Mouse (Mus musculus) erythroblast, embryonic 14.5 days (primary cell): ENCODE measurements around the gene Sbk1. TPM values are rescaled to one million over a fixed set of nuclear protein-coding genes. Genes with fewer than 3 reads are reported as not detected.

ENCODE experiments used
- H3K27me3 ChIP-seq: 2 replicates; pipeline ENCODE4 v1.6.1; 2012; ENCODE audit warnings: inconsistent platforms; ENCODE audit not compliant: control insufficient read depth
- H3K36me3 ChIP-seq: 2 replicates; pipeline ENCODE4 v1.6.1; 2012; ENCODE audit warnings: mild to moderate bottlenecking, inconsistent platforms; ENCODE audit not compliant: control insufficient read depth
- H3K4me1 ChIP-seq: 2 replicates; pipeline ENCODE4 v1.6.1; 2012; ENCODE audit warnings: inconsistent platforms; ENCODE audit not compliant: control insufficient read depth
- H3K4me3 ChIP-seq: replicated peaks from 2 replicates; pipeline ENCODE3; 2012; ENCODE audit warnings: moderate library complexity, mild to moderate bottlenecking, inconsistent platforms
- H3K9me3 ChIP-seq: 2 replicates; pipeline ENCODE4 v1.6.1; 2012; ENCODE audit warnings: low read length, inconsistent platforms, mixed read lengths; ENCODE audit not compliant: control insufficient read depth
- GATA1 ChIP-seq: IDR thresholded peaks from 2 replicates; pipeline ENCODE4 v1.6.1; 2012; ENCODE audit warnings: low read length, inconsistent platforms, mixed read lengths
- TAL1 ChIP-seq: IDR thresholded peaks from 3 replicates; pipeline ENCODE4 v1.6.1; 2012; ENCODE audit warnings: low read length, inconsistent platforms, mixed read lengths
- polyA plus RNA-seq: library from polyadenylated mRNA; stranded (reverse); fragments of >175 nt; gene quantifications from 2 replicates; pipeline ENCODE4 v1.2.3, GENCODE M21; 2012

Sbk1 gene
- polyA plus RNA-seq, 1 experiment, result 0.05 TPM

GRCm38 (mm10) chr7:126260280-126261210 is 11.9 kb upstream of the Sbk1 start:
- Histone ChIP-seq H3K4me3 (no peak overlapping the region), H3K36me3 (no peaks in the 10 kb centered on the region), H3K27me3 (peaks cover 15% of the 10 kb centered on the region), H3K4me1 (peaks cover 18% of the 10 kb centered on the region), H3K9me3 (no peaks in the 10 kb centered on the region)
- no peak for TF ChIP-seq TAL1
- TF ChIP-seq GATA1, result no peak

- no peak for TF ChIP-seq TAL1
- no peak for TF ChIP-seq GATA1
Observed at GRCm38 (mm10) chr7:126261823-126262222, 10.6 kb upstream of the Sbk1 start.

GRCm38 (mm10) chr7:126263964-126264363 is 8.5 kb upstream of the Sbk1 start:
- Histone ChIP-seq H3K4me3 (no peak overlapping the region), H3K36me3 (no peaks in the 10 kb centered on the region), H3K9me3 (no peaks in the 10 kb centered on the region), H3K27me3 (peaks cover 35% of the 10 kb centered on the region), H3K4me1 (peaks cover 15% of the 10 kb centered on the region)
- TF ChIP-seq TAL1 (no peak), GATA1 (no peak)

More at GRCm38 (mm10) chr7:126261823-126262222, 10.6 kb upstream of the Sbk1 start:
- Histone ChIP-seq H3K4me3 (no peak overlapping the region), H3K27me3 (peaks cover 23% of the 10 kb centered on the region), H3K36me3 (no peaks in the 10 kb centered on the region), H3K4me1 (peaks cover 18% of the 10 kb centered on the region), H3K9me3 (no peaks in the 10 kb centered on the region)

GRCm38 (mm10) chr7:126265949-126266348 is 6.5 kb upstream of the Sbk1 start:
- TF ChIP-seq TAL1, result no peak
- TF ChIP-seq GATA1, result no peak
- Histone ChIP-seq H3K4me3 (no peak overlapping the region), H3K4me1 (peaks cover 15% of the 10 kb centered on the region), H3K36me3 (no peaks in the 10 kb centered on the region), H3K27me3 (peaks cover 45% of the 10 kb centered on the region), H3K9me3 (no peaks in the 10 kb centered on the region)

GRCm38 (mm10) chr7:126266372-126266870 is 6.0 kb upstream of the Sbk1 start:
- Histone ChIP-seq H3K9me3 (no peaks in the 10 kb centered on the region), H3K4me1 (peaks cover 11% of the 10 kb centered on the region), H3K27me3 (peaks cover 50% of the 10 kb centered on the region), H3K36me3 (no peaks in the 10 kb centered on the region), H3K4me3 (no peak overlapping the region)
- TF ChIP-seq TAL1, result no peak
- TF ChIP-seq GATA1, result no peak

- no peaks in the 10 kb centered on the region for H3K9me3 ChIP-seq
- H3K27me3 ChIP-seq, result peaks cover 61% of the 10 kb centered on the region
- H3K4me1 ChIP-seq, result peaks cover 5% of the 10 kb centered on the region
- H3K4me3 ChIP-seq, result no peak overlapping the region
- H3K36me3 ChIP-seq, result no peaks in the 10 kb centered on the region
- TF ChIP-seq GATA1 (no peak), TAL1 (no peak)
Observed at GRCm38 (mm10) chr7:126267606-126268005, 4.8 kb upstream of the Sbk1 start.

GRCm38 (mm10) chr7:126272770-126273311 is 422 bp downstream of the Sbk1 start:
- TF ChIP-seq GATA1, result no peak
- no peak for TF ChIP-seq TAL1
- Histone ChIP-seq H3K4me1 (peaks cover 13% of the 10 kb centered on the region), H3K4me3 (peak overlapping the region; percentile 61), H3K27me3 (peaks cover 74% of the 10 kb centered on the region), H3K36me3 (no peaks in the 10 kb centered on the region), H3K9me3 (no peaks in the 10 kb centered on the region)

- Histone ChIP-seq H3K9me3 (no peaks in the 10 kb centered on the region), H3K36me3 (no peaks in the 10 kb centered on the region), H3K4me3 (peak overlapping the region; percentile 61), H3K27me3 (peaks cover 68% of the 10 kb centered on the region), H3K4me1 (peaks cover 13% of the 10 kb centered on the region)
- TF ChIP-seq GATA1 (no peak), TAL1 (no peak)
Observed at GRCm38 (mm10) chr7:126273351-126274042, 1.1 kb downstream of the Sbk1 start.

GRCm38 (mm10) chr7:126274137-126274536 is 1.7 kb downstream of the Sbk1 start:
- Histone ChIP-seq H3K27me3 (peaks cover 66% of the 10 kb centered on the region), H3K4me1 (peaks cover 13% of the 10 kb centered on the region), H3K9me3 (no peaks in the 10 kb centered on the region), H3K4me3 (no peak overlapping the region), H3K36me3 (no peaks in the 10 kb centered on the region)
- no peak for TF ChIP-seq TAL1
- no peak for TF ChIP-seq GATA1
